Mouse (Mus musculus): Measurements from ENCODE around the gene Pde4b.
"Not testable (repeated sequence)": the region's sequence is repeated elsewhere in the genome, so short reads cannot be mapped to it uniquely, and the experiment has no call there.

The Pde4b gene

GRCm38 (mm10) chr4:102478860-102479259, 391.5 kb downstream of the Pde4b start:
- no peak for DNase-seq (ENCODE audit: low spot score in 2 of 2)

GRCm38 (mm10) chr4:102480830-102481484, 393.6 kb downstream of the Pde4b start:
- DNase-seq (ENCODE audit: low spot score in 2 of 2) = no peak

GRCm38 (mm10) chr4:102483354-102484018, 396.1 kb downstream of the Pde4b start:
- DNase-seq (ENCODE audit: low spot score in 2 of 2) = no peak

GRCm38 (mm10) chr4:102484738-102485137, 397.4 kb downstream of the Pde4b start:
- DNase-seq (ENCODE audit: low spot score in 2 of 2) = no peak

GRCm38 (mm10) chr4:102486134-102486920, 399.0 kb downstream of the Pde4b start:
- no peak for DNase-seq (ENCODE audit: low spot score in 2 of 2)

- DNase-seq (ENCODE audit: low spot score in 2 of 2) = no peak
Measured at GRCm38 (mm10) chr4:102486921-102487240, 399.5 kb downstream of the Pde4b start.

GRCm38 (mm10) chr4:102488000-102488399, 400.7 kb downstream of the Pde4b start:
- no peak for DNase-seq (ENCODE audit: low spot score in 2 of 2)

GRCm38 (mm10) chr4:102491468-102492123, 404.3 kb downstream of the Pde4b start:
- DNase-seq (ENCODE audit: low spot score in 2 of 2) = no peak

- no peak for DNase-seq (ENCODE audit: low spot score in 2 of 2)
Measured at GRCm38 (mm10) chr4:102492911-102493310, 405.6 kb downstream of the Pde4b start.

GRCm38 (mm10) chr4:102493342-102494128, 406.2 kb downstream of the Pde4b start:
- no peak for DNase-seq (ENCODE audit: low spot score in 2 of 2)

GRCm38 (mm10) chr4:102494203-102494602, 406.9 kb downstream of the Pde4b start:
- not testable (repeated sequence) for DNase-seq (ENCODE audit: low spot score in 2 of 2)

GRCm38 (mm10) chr4:102495001-102495400, 407.7 kb downstream of the Pde4b start:
- no peak for DNase-seq (ENCODE audit: low spot score in 2 of 2)

GRCm38 (mm10) chr4:102495474-102495873, 408.1 kb downstream of the Pde4b start:
- no peak for DNase-seq (ENCODE audit: low spot score in 2 of 2)

- no peak for DNase-seq (ENCODE audit: low spot score in 2 of 2)
Measured at GRCm38 (mm10) chr4:102496269-102497177, 409.2 kb downstream of the Pde4b start.

GRCm38 (mm10) chr4:102497221-102497620, 409.9 kb downstream of the Pde4b start:
- DNase-seq (ENCODE audit: low spot score in 2 of 2) = no peak

GRCm38 (mm10) chr4:102498169-102498919, 411.0 kb downstream of the Pde4b start:
- DNase-seq (ENCODE audit: low spot score in 2 of 2) = no peak

GRCm38 (mm10) chr4:102498920-102499316, 411.6 kb downstream of the Pde4b start:
- DNase-seq (ENCODE audit: low spot score in 2 of 2) = no peak

GRCm38 (mm10) chr4:102505714-102506113, 418.4 kb downstream of the Pde4b start:
- DNase-seq (ENCODE audit: low spot score in 2 of 2) = no peak

GRCm38 (mm10) chr4:102506376-102507280, 419.3 kb downstream of the Pde4b start:
- no peak for DNase-seq (ENCODE audit: low spot score in 2 of 2)
